Mouse (Mus musculus) stomach, embryonic 14.5 days (tissue): Measurements from ENCODE around the gene Mrpl24. TPM values are rescaled to one million over a fixed set of nuclear protein-coding genes. Genes with fewer than 3 reads are reported as not detected.

ENCODE experiments used
- ATAC-seq: fragments of 200-750 bp; cut with Nextera tagmentation; 2 replicates; pipeline ENCODE4 v1.8.0; 2017; ENCODE audit warnings: low read depth, moderate TSS enrichment; ENCODE audit not compliant: insufficient number of reproducible peaks, insufficient read depth, low FRiP score
- H3K27ac ChIP-seq: fragments of 300-500 bp; sonication (generic); 2 replicates; pipeline ENCODE4 v1.5.1; 2014; ENCODE audit warnings: mild to moderate bottlenecking, low read length, moderate library complexity, mixed read lengths
- H3K27me3 ChIP-seq: fragments of 300-500 bp; sonication (generic); 2 replicates; pipeline ENCODE4 v1.6.1; 2014; ENCODE audit warnings: low read length, control low read depth, mixed read lengths; ENCODE audit not compliant: control insufficient read depth, insufficient read depth
- H3K36me3 ChIP-seq: fragments of 300-500 bp; sonication (generic); 2 replicates; pipeline ENCODE4 v1.6.1; 2014; ENCODE audit warnings: mild to moderate bottlenecking, control low read depth, low read length, moderate library complexity, mixed read lengths; ENCODE audit not compliant: control insufficient read depth, insufficient read depth
- H3K4me1 ChIP-seq: fragments of 300-500 bp; sonication (generic); 2 replicates; pipeline ENCODE4 v1.6.1; 2014; ENCODE audit warnings: low read length, control low read depth, mixed read lengths; ENCODE audit not compliant: control insufficient read depth, insufficient read depth
- H3K4me2 ChIP-seq: fragments of 300-500 bp; sonication (generic); replicated peaks from 2 replicates; pipeline ENCODE4 v1.6.1; 2014; ENCODE audit warnings: low read depth, low read length, control low read depth
- H3K4me3 ChIP-seq: fragments of 300-500 bp; sonication (generic); 2 replicates; pipeline ENCODE4 v1.5.1; 2014; ENCODE audit warnings: low read depth, low read length, control low read depth
- H3K9ac ChIP-seq: fragments of 300-500 bp; sonication (generic); replicated peaks from 2 replicates; pipeline ENCODE4 v1.6.1; 2014; ENCODE audit warnings: low read depth, mild to moderate bottlenecking, control low read depth, low read length, moderate library complexity, mixed read lengths
- H3K9me3 ChIP-seq: fragments of 300-500 bp; sonication (generic); 2 replicates; pipeline ENCODE4 v1.6.1; 2016; ENCODE audit warnings: low read depth, low read length, control low read depth; ENCODE audit not compliant: control insufficient read depth
- WGBS: fragments of 180-500 bp; shearing (Covaris S2); extraction: QIAGEN DNeasy Blood & Tissue Kit; methylation state at CpG from one replicate; pipeline ENCODE4 v1.1.7; 2014; 5-methylcytosine and 5-hydroxymethylcytosine counted together
- polyA plus RNA-seq: library from polyadenylated mRNA; unstranded; fragments of >200 nt; fragmentation: Nextera tagmentation; extraction: Ambion mirVana; gene quantifications from 2 replicates; pipeline ENCODE4 v1.2.1, GENCODE M21; 2014

Mrpl24 gene
- polyA plus RNA-seq, 1 experiment from 2014 or later, result 73.5 TPM

- no peak for ATAC-seq
- H3K9ac ChIP-seq, result peak overlapping the region; percentile 99
- peaks cover 34% of the 10 kb centered on the region for H3K4me1 ChIP-seq
- peak overlapping the region; percentile 99 for H3K4me3 ChIP-seq
- no peaks in the 10 kb centered on the region for H3K9me3 ChIP-seq
- H3K4me2 ChIP-seq, result peak overlapping the region; percentile 92
- H3K36me3 ChIP-seq, result no peaks in the 10 kb centered on the region
- WGBS, result under 1% methylated on average over 23 of the region's 47 CpGs
- H3K27me3 ChIP-seq, result no peaks in the 10 kb centered on the region
- peak overlapping the region; percentile 97 for H3K27ac ChIP-seq
These were observed 12.7 kb upstream of the Mrpl24 start for GRCm38 (mm10) chr3:87906601-87906980.

GRCm38 (mm10) chr3:87906981-87907857 is 12.1 kb upstream of the Mrpl24 start:
- peak; percentile 39 for ATAC-seq
- peaks cover 34% of the 10 kb centered on the region for H3K4me1 ChIP-seq
- no peaks in the 10 kb centered on the region for H3K9me3 ChIP-seq
- peak overlapping the region; percentile 92 for H3K4me2 ChIP-seq
- WGBS, result 0% methylated on average over 27 of the region's 27 CpGs
- H3K27ac ChIP-seq, result peak overlapping the region; percentile 97
- H3K9ac ChIP-seq, result peak overlapping the region; percentile 99
- H3K27me3 ChIP-seq, result no peaks in the 10 kb centered on the region
- H3K4me3 ChIP-seq, result peak overlapping the region; percentile 99
- no peaks in the 10 kb centered on the region for H3K36me3 ChIP-seq

GRCm38 (mm10) chr3:87907906-87908305 is 11.4 kb upstream of the Mrpl24 start:
- Histone ChIP-seq H3K36me3 (no peaks in the 10 kb centered on the region; the same call in 1 of the 2 replicates), H3K27ac (peak overlapping the region; percentile 97), H3K27me3 (no peaks in the 10 kb centered on the region), H3K4me1 (peaks cover 34% of the 10 kb centered on the region), H3K9me3 (no peaks in the 10 kb centered on the region), H3K9ac (peak overlapping the region; percentile 99), H3K4me2 (peak overlapping the region; percentile 92), H3K4me3 (peak overlapping the region; percentile 99)
- ATAC-seq, result no peak
- WGBS, result 0% methylated on average over 1 of the region's 1 CpGs

GRCm38 (mm10) chr3:87909381-87909780 is 9.9 kb upstream of the Mrpl24 start:
- Histone ChIP-seq H3K4me2 (peak overlapping the region; percentile 55), H3K27me3 (no peaks in the 10 kb centered on the region), H3K4me1 (peaks cover 34% of the 10 kb centered on the region), H3K9ac (no peak overlapping the region), H3K36me3 (peaks cover 11% of the 10 kb centered on the region), H3K9me3 (no peaks in the 10 kb centered on the region), H3K27ac (peak overlapping the region; percentile 86), H3K4me3 (0 out of 2 replicates have a peak overlapping the region, but pooled peaks have one; percentile 28)
- ATAC-seq, result no peak
- WGBS, result 81% methylated on average over 2 of the region's 2 CpGs

- no peak overlapping the region for H3K9ac ChIP-seq
- 11% methylated on average over 4 of the region's 4 CpGs for WGBS
- ATAC-seq, result no peak
These were observed 9.4 kb upstream of the Mrpl24 start for GRCm38 (mm10) chr3:87909874-87910273.

GRCm38 (mm10) chr3:87910573-87911141 is 8.6 kb upstream of the Mrpl24 start:
- no peaks in the 10 kb centered on the region for H3K9me3 ChIP-seq

More at GRCm38 (mm10) chr3:87909874-87910273, 9.4 kb upstream of the Mrpl24 start:
- peaks cover 14% of the 10 kb centered on the region for H3K36me3 ChIP-seq
- peaks cover 34% of the 10 kb centered on the region for H3K4me1 ChIP-seq
- H3K9me3 ChIP-seq, result no peaks in the 10 kb centered on the region
- peak overlapping the region; percentile 28 for H3K4me3 ChIP-seq
- H3K27ac ChIP-seq, result peak overlapping the region; percentile 86
- H3K27me3 ChIP-seq, result no peaks in the 10 kb centered on the region
- H3K4me2 ChIP-seq, result peak overlapping the region; percentile 55

GRCm38 (mm10) chr3:87913491-87913890 is 5.8 kb upstream of the Mrpl24 start:
- peaks cover 35% of the 10 kb centered on the region for H3K36me3 ChIP-seq
- H3K9me3 ChIP-seq, result no peaks in the 10 kb centered on the region
- H3K27me3 ChIP-seq, result no peaks in the 10 kb centered on the region
- no peak overlapping the region for H3K4me2 ChIP-seq
- WGBS, result 78% methylated on average over 7 of the region's 7 CpGs
- H3K9ac ChIP-seq, result no peak overlapping the region
- H3K4me3 ChIP-seq, result no peak overlapping the region
- ATAC-seq, result no peak
- H3K27ac ChIP-seq, result no peak overlapping the region
- H3K4me1 ChIP-seq, result peaks cover 26% of the 10 kb centered on the region

More at GRCm38 (mm10) chr3:87910573-87911141, 8.6 kb upstream of the Mrpl24 start:
- 6% methylated on average over 12 of the region's 12 CpGs for WGBS
- Histone ChIP-seq H3K4me1 (peaks cover 34% of the 10 kb centered on the region), H3K27me3 (no peaks in the 10 kb centered on the region), H3K36me3 (peaks cover 22% of the 10 kb centered on the region), H3K4me2 (peak overlapping the region; percentile 55), H3K9ac (no peak overlapping the region), H3K27ac (peak overlapping the region; percentile 86), H3K4me3 (peak overlapping the region; percentile 28)
- peak; percentile 26; the same call in 1 of the 2 replicates for ATAC-seq

- Histone ChIP-seq H3K4me1 (peaks cover 22% of the 10 kb centered on the region; the same call in 1 of the 2 replicates), H3K27me3 (no peaks in the 10 kb centered on the region), H3K36me3 (peaks cover 35% of the 10 kb centered on the region), H3K9ac (no peak overlapping the region), H3K27ac (no peak overlapping the region), H3K4me3 (no peak overlapping the region), H3K9me3 (no peaks in the 10 kb centered on the region), H3K4me2 (no peak overlapping the region)
- ATAC-seq, result no peak
- WGBS, result 95% methylated on average over 10 of the region's 10 CpGs
These were observed 5.4 kb upstream of the Mrpl24 start for GRCm38 (mm10) chr3:87913891-87914290.
